Mouse (Mus musculus): ENCODE results near the gene Mfsd10. TPM values are rescaled to one million over a fixed set of nuclear protein-coding genes. Genes with fewer than 3 reads are reported as not detected.

Gene Mfsd10
- 93.0 and 119 TPM in 2 replicates for polyA plus RNA-seq (2015; fragmentation: Nextera tagmentation; extraction: Ambion mirVana)

GRCm38 (mm10) chr5:34636481-34637287, at the start of gene Mfsd10:
Gene Mfsd10 (minus strand): TSS chr5:34637212.
- Histone ChIP-seq H3K4me1 (replicated peaks; ENCODE audit: control insufficient read depth, insufficient read depth, low read length) (peaks cover 14% of the 10 kb centered on the region), H3K9me3 (ENCODE audit: control insufficient read depth, low read length) (no peaks in the 10 kb centered on the region), H3K27me3 (replicated peaks; ENCODE audit: control insufficient read depth, insufficient read depth, low read length) (no peaks in the 10 kb centered on the region), H3K9ac (replicated peaks; ENCODE audit: low read depth, low read length) (peak within 1 kb of the TSS; percentile 81), H3K4me2 (ENCODE audit: low read length) (peak within 1 kb of the TSS; percentile 78), H3K36me3 (ENCODE audit: control insufficient read depth, insufficient read depth) (peaks cover 24% of the 10 kb centered on the region), H3K27ac (ENCODE audit: low read length) (peak within 1 kb of the TSS; percentile 86), H3K4me3 (replicated peaks; ENCODE audit: low read length) (peak within 1 kb of the TSS; percentile 68)
- WGBS, result under 1% methylated on average over 48 of the region's 48 CpGs
- ATAC-seq, result peak; percentile 95

GRCm38 (mm10) chr5:34670280-34670679, 33.3 kb upstream of the Mfsd10 start:
- H3K4me3 ChIP-seq (replicated peaks; ENCODE audit: low read length), result no peak overlapping the region
- no peaks in the 10 kb centered on the region for H3K9me3 ChIP-seq (ENCODE audit: control insufficient read depth, low read length)
- no peaks in the 10 kb centered on the region for H3K36me3 ChIP-seq (ENCODE audit: control insufficient read depth, insufficient read depth)
- 79% methylated on average over 4 of the region's 4 CpGs for WGBS
- no peak overlapping the region for H3K27ac ChIP-seq (ENCODE audit: low read length)
- no peaks in the 10 kb centered on the region for H3K4me1 ChIP-seq (replicated peaks; ENCODE audit: control insufficient read depth, insufficient read depth, low read length)
- no peak overlapping the region for H3K4me2 ChIP-seq (ENCODE audit: low read length)
- no peaks in the 10 kb centered on the region for H3K27me3 ChIP-seq (replicated peaks; ENCODE audit: control insufficient read depth, insufficient read depth, low read length)
- no peak overlapping the region for H3K9ac ChIP-seq (replicated peaks; ENCODE audit: low read depth, low read length)
- ATAC-seq, result no peak

GRCm38 (mm10) chr5:34669493-34669892, 32.5 kb upstream of the Mfsd10 start:
- H3K9me3 ChIP-seq (ENCODE audit: control insufficient read depth, low read length), result no peaks in the 10 kb centered on the region
- no peak overlapping the region for H3K9ac ChIP-seq (replicated peaks; ENCODE audit: low read depth, low read length)
- no peak overlapping the region for H3K4me3 ChIP-seq (replicated peaks; ENCODE audit: low read length)
- no peaks in the 10 kb centered on the region for H3K4me1 ChIP-seq (replicated peaks; ENCODE audit: control insufficient read depth, insufficient read depth, low read length)
- no peak for ATAC-seq
- H3K4me2 ChIP-seq (ENCODE audit: low read length), result no peak overlapping the region
- no peaks in the 10 kb centered on the region for H3K27me3 ChIP-seq (replicated peaks; ENCODE audit: control insufficient read depth, insufficient read depth, low read length)
- 78% methylated on average over 2 of the region's 2 CpGs for whole genome bisulfite sequencing
- no peaks in the 10 kb centered on the region for H3K36me3 ChIP-seq (ENCODE audit: control insufficient read depth, insufficient read depth)
- H3K27ac ChIP-seq (ENCODE audit: low read length), result no peak overlapping the region

GRCm38 (mm10) chr5:34663231-34663630, 26.2 kb upstream of the Mfsd10 start:
- Histone ChIP-seq H3K36me3 (ENCODE audit: control insufficient read depth, insufficient read depth) (no peaks in the 10 kb centered on the region), H3K9ac (replicated peaks; ENCODE audit: low read depth, low read length) (no peak overlapping the region), H3K4me3 (replicated peaks; ENCODE audit: low read length) (no peak overlapping the region), H3K9me3 (ENCODE audit: control insufficient read depth, low read length) (no peaks in the 10 kb centered on the region), H3K4me2 (ENCODE audit: low read length) (no peak overlapping the region), H3K27me3 (replicated peaks; ENCODE audit: control insufficient read depth, insufficient read depth, low read length) (no peaks in the 10 kb centered on the region), H3K4me1 (replicated peaks; ENCODE audit: control insufficient read depth, insufficient read depth, low read length) (peaks cover 14% of the 10 kb centered on the region), H3K27ac (ENCODE audit: low read length) (no peak overlapping the region)
- WGBS, result 97% methylated on average over 2 of the region's 2 CpGs
- ATAC-seq, result no peak

- Histone ChIP-seq H3K27me3 (replicated peaks; ENCODE audit: control insufficient read depth, insufficient read depth, low read length) (no peaks in the 10 kb centered on the region), H3K4me1 (replicated peaks; ENCODE audit: control insufficient read depth, insufficient read depth, low read length) (peaks cover 14% of the 10 kb centered on the region), H3K9ac (replicated peaks; ENCODE audit: low read depth, low read length) (no peak overlapping the region), H3K4me3 (replicated peaks; ENCODE audit: low read length) (no peak overlapping the region), H3K4me2 (ENCODE audit: low read length) (no peak overlapping the region), H3K27ac (ENCODE audit: low read length) (no peak overlapping the region), H3K9me3 (ENCODE audit: control insufficient read depth, low read length) (no peaks in the 10 kb centered on the region), H3K36me3 (ENCODE audit: control insufficient read depth, insufficient read depth) (no peaks in the 10 kb centered on the region)
- WGBS, result 88% methylated on average over 4 of the region's 4 CpGs
- ATAC-seq, result no peak
These were observed 24.9 kb upstream of the Mfsd10 start for GRCm38 (mm10) chr5:34661909-34662308.

GRCm38 (mm10) chr5:34660591-34661130, 23.6 kb upstream of the Mfsd10 start:
- H3K4me2 ChIP-seq (ENCODE audit: low read length), result peak overlapping the region; percentile 66
- ATAC-seq, result no peak
- under 1% methylated on average over 57 of the region's 57 CpGs for WGBS
- peaks cover 14% of the 10 kb centered on the region for H3K4me1 ChIP-seq (replicated peaks; ENCODE audit: control insufficient read depth, insufficient read depth, low read length)
- peak overlapping the region; percentile 73 for H3K9ac ChIP-seq (replicated peaks; ENCODE audit: low read depth, low read length)
- peak overlapping the region; percentile 76 for H3K4me3 ChIP-seq (replicated peaks; ENCODE audit: low read length)
- H3K36me3 ChIP-seq (ENCODE audit: control insufficient read depth, insufficient read depth), result peaks cover 9% of the 10 kb centered on the region
- peak overlapping the region; percentile 84 for H3K27ac ChIP-seq (ENCODE audit: low read length)
- H3K9me3 ChIP-seq (ENCODE audit: control insufficient read depth, low read length), result no peaks in the 10 kb centered on the region
- no peaks in the 10 kb centered on the region for H3K27me3 ChIP-seq (replicated peaks; ENCODE audit: control insufficient read depth, insufficient read depth, low read length)

- H3K9ac ChIP-seq (replicated peaks; ENCODE audit: low read depth, low read length), result peak within 1 kb of the TSS; percentile 73
- H3K27ac ChIP-seq (ENCODE audit: low read length), result peak within 1 kb of the TSS; percentile 84
- peaks cover 14% of the 10 kb centered on the region for H3K4me1 ChIP-seq (replicated peaks; ENCODE audit: control insufficient read depth, insufficient read depth, low read length)
- peak; percentile 100 for ATAC-seq
- H3K27me3 ChIP-seq (replicated peaks; ENCODE audit: control insufficient read depth, insufficient read depth, low read length), result no peaks in the 10 kb centered on the region
- H3K4me2 ChIP-seq (ENCODE audit: low read length), result peak within 1 kb of the TSS; percentile 79
- peaks cover 16% of the 10 kb centered on the region for H3K36me3 ChIP-seq (ENCODE audit: control insufficient read depth, insufficient read depth)
- H3K4me3 ChIP-seq (replicated peaks; ENCODE audit: low read length), result peak within 1 kb of the TSS; percentile 76
- WGBS, result under 1% methylated on average over 60 of the region's 60 CpGs
- no peaks in the 10 kb centered on the region for H3K9me3 ChIP-seq (ENCODE audit: control insufficient read depth, low read length)
These were observed 22.9 kb upstream of the Mfsd10 start, which contains the start of the genes Nop14 and Grk4 for GRCm38 (mm10) chr5:34659686-34660590. Gene Nop14 (minus strand): TSS chr5:34660148. Gene Grk4 (plus strand): TSS chr5:34660379.

GRCm38 (mm10) chr5:34657556-34657955, 20.5 kb upstream of the Mfsd10 start:
- no peak for ATAC-seq
- Histone ChIP-seq H3K4me3 (replicated peaks; ENCODE audit: low read length) (no peak overlapping the region), H3K36me3 (ENCODE audit: control insufficient read depth, insufficient read depth) (peaks cover 22% of the 10 kb centered on the region), H3K27ac (ENCODE audit: low read length) (no peak overlapping the region), H3K9me3 (ENCODE audit: control insufficient read depth, low read length) (no peaks in the 10 kb centered on the region), H3K27me3 (replicated peaks; ENCODE audit: control insufficient read depth, insufficient read depth, low read length) (no peaks in the 10 kb centered on the region), H3K4me2 (ENCODE audit: low read length) (no peak overlapping the region), H3K9ac (replicated peaks; ENCODE audit: low read depth, low read length) (no peak overlapping the region), H3K4me1 (replicated peaks; ENCODE audit: control insufficient read depth, insufficient read depth, low read length) (peaks cover 14% of the 10 kb centered on the region)
- WGBS, result 95% methylated on average over 8 of the region's 8 CpGs

GRCm38 (mm10) chr5:34654881-34655280, 17.9 kb upstream of the Mfsd10 start:
- Histone ChIP-seq H3K4me1 (replicated peaks; ENCODE audit: control insufficient read depth, insufficient read depth, low read length) (peaks cover 8% of the 10 kb centered on the region), H3K27ac (ENCODE audit: low read length) (no peak overlapping the region), H3K9ac (replicated peaks; ENCODE audit: low read depth, low read length) (no peak overlapping the region), H3K9me3 (ENCODE audit: control insufficient read depth, low read length) (no peaks in the 10 kb centered on the region), H3K4me3 (replicated peaks; ENCODE audit: low read length) (no peak overlapping the region), H3K36me3 (ENCODE audit: control insufficient read depth, insufficient read depth) (peaks cover 39% of the 10 kb centered on the region), H3K4me2 (ENCODE audit: low read length) (no peak overlapping the region), H3K27me3 (replicated peaks; ENCODE audit: control insufficient read depth, insufficient read depth, low read length) (no peaks in the 10 kb centered on the region)
- no peak for ATAC-seq
- 88% methylated on average over 9 of the region's 9 CpGs for WGBS

All from forebrain, embryonic 16.5 days (tissue).